Mouse (Mus musculus) adrenal gland, postnatal 14 days (tissue): ENCODE measurements around the gene Maf. TPM values are rescaled to one million over a fixed set of nuclear protein-coding genes. Genes with fewer than 3 reads are reported as not detected.

Experiments
- DNase-seq: peaks from one replicate; pipeline ENCODE4 v3.0.0; 2021; ENCODE audit warnings: mixed read lengths
- long read RNA-seq, 2 experiments: library from polyadenylated mRNA; stranded (forward); transcript quantifications; one replicate each; pipeline ENCODE4 v2.0.0; 2021
- total RNA-seq: library from RNA; stranded (reverse); gene quantifications from 2 replicates; pipeline ENCODE4 v1.2.3, GENCODE M21; 2021

The Maf gene
- total RNA-seq = 20.5 and 27.0 TPM in 2 replicates
- long read RNA-seq, experiment 1, full-length matches to known transcripts = 8 of 8 reads
- long read RNA-seq, experiment 1, partial matches to known transcripts = 0 of 8 reads
- long read RNA-seq, experiment 1, other reads (novel, unspliced or antisense) = 0 of 8 reads
- long read RNA-seq, experiment 2, full-length matches to known transcripts = 6 of 6 reads
- long read RNA-seq, experiment 2, partial matches to known transcripts = 0 of 6 reads
- long read RNA-seq, experiment 2, other reads (novel, unspliced or antisense) = 0 of 6 reads

DNA sequence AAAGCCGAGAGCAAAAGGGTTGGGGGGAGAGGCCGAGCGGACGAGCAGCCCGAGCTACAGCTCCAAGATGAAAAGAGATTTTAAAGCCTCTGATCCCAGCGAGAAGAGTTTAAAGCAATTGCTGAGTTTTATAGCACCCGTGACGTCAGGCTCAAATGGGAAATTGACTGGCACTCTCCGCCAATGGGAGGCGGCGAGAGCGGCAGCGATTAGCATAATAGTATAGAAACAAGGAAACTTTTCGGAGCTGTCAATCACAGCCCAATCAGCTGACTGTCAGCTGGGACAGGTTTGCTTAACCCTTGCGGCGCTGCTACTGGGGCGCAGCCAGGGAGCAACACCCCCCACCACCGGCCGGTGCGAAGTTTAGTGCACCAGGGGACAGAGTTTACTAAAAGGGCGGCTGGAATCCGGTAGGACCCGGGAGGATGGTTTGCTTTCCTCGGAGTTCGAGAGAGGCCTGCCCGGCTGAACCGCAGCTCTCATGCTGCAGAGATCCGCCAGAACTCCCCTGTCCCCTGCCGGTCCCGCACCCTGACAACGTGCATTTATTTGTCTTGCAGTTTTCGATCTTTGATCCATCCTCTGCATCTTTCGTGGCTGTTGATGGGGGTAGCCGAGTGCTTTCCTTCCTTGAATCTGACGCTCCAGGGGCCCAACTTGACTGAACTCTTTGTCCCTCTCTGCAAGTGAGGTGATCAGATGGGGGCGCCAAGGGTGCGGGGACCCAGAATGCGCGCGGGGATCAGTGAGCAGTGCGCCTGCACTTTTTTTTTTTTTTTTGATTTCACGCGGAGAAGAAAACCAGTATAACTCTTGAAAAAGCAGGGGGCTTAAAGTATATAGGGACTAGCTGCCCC is at the start of gene Maf:
Gene Maf, minus strand, starts transcription at position 64 of the 860 bp plus-strand sequence.
- DNase-seq = peak; percentile 92

DNA sequence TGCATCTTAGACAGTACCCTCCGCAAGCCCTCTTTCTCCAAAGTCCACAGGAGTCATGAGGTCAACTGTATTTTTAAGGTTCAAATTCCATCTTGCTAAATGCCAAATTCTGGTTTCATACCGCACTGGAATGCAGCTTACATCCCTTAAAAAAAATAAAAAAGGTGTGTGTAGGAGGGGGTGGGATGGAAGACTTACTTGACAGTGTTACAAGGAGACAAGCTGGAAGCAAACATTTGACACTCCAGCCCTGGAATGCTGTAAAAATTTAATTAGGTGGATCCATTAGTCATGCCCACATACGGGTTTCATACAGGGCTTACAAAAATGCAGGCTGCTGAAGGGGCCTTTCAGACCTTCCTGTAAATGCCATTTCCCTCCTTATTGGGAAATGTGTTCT is 49.4 kb upstream of the Maf start:
- no peak for DNase-seq

DNA sequence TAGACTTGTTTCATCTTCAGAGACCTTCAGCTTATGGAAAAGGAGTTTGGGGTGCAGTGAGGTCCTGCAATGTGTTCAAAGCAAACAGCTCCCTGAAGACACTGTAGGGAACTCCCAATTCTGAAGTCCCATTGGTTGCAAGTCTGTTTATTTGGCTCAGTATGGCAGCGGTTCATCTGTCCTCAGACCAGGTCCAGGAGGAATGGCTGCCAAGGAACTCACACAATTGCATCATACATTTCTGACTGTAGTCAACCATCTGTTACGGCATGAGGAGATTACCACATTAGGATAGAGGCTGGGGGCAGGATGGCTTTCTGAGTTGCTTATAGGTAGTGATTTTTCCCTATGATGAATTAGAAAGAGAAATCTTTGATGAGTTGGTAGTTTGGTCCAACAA is 48.4 kb upstream of the Maf start:
- DNase-seq = peak; percentile 34

DNA sequence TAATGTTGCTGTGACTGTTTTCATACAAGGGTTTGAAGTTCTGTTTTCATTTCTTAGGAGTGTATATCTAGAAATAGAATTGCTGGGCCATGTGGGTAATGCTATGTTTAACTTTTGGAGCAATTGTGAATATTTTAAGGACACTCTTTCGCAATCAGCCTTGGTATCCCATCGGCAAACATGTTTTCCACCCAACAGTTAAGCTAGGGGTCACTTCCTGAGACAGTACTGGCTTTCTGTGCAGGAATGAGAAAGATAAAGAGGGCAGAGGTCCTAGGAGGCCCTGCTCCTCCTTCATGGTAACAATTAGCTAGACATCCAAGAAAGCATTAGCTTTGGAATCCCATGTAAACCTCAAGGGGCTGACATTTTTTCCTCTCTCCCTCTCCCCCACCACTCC is 47.1 kb upstream of the Maf start:
- no peak for DNase-seq

DNA sequence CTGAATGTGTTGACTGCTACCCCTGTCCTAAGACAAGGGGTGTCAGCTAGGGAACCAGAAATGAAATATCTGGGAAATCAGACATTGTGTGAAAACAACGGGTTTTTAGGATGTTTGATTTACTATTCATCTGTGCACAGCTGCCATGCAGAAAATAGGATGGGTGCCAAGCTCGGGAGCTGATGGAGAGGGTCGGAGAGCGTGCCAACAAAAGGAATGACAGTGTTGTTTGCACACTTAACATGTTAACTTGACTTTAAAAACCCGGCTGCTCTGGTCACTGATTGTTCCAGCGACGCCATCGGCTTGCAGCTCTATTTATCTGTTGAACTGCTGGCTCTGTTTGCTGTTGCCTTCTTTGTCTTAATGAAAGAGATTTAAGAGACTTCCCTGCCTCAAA is 46.2 kb upstream of the Maf start:
- peak; percentile 42 for DNase-seq

DNA sequence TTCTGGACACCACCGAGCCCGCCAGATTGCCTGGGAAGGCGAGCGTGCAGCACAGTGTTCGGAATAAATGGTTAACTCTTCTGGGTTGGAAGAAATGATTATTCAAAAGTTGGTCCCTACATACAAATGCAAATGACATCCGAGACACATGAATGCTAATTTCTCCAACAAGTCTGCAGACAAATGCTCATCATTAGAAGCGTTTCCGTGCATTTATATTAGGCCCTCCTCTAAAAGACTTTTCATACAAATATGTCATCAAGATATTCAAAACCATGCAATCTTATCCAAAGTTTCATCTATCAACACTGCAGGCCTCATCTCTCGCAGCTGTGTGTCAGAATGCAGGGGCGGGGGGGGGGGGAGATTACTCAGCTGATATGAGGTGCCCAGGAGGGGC is 39.8 kb upstream of the Maf start:
- no peak for DNase-seq

DNA sequence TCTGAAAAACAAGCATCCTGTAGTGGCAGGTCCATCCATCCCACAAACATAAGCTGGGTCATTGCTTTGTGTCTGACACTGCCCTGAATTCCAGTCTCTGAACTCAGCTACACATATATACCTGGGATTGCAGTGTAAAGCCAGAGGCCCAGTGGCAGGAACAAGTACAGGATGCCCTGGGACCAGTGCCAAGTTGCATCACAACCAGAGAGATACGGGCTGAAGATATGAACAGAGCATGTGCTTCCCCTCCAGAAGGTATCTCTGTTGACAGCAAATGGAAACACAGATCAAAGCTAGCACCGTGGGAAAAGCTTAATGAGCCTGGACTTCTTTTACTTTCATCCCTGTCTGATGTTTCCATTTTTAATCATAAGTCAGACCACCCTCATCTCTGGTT is 38.1 kb upstream of the Maf start:
- DNase-seq = peak; percentile 30

DNA sequence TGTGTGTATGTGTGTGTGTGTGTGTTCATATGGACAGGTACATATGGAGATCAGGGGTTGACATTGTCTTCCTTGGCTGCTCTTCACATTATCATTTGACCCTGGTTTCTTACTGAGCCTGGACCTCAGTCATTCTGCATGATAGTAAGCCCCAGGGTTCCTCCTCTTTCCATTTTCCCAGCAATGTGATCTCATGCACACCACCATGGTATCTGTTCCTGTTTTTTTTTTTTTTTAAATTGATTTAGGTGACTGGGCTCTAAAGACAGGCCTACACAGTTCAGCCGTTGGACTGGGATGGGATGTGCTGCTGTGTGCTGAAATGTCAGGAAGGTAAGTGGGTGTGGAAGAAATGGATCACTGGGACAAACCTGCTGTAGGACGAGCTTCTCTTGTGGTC is 35.8 kb upstream of the Maf start:
- DNase-seq = no peak

DNA sequence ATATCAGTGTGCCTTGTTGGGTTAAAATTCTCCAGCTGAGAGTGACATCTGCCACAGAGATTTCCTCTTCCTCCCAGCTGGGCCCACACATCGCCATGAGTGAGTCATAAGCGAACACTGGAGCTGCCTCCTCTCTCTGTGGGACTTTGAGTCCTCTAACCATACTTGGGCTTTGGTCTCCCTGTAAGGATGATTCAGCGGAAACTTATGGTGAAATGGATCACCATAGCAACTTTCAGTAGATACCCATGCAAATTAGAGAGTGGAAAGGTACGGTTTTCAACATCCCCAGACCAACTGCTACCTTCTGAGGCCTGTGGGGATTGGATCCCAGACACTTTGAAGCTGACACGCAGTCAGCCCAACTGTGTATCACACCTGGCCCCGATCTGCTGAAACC is 35.1 kb upstream of the Maf start:
- no peak for DNase-seq

DNA sequence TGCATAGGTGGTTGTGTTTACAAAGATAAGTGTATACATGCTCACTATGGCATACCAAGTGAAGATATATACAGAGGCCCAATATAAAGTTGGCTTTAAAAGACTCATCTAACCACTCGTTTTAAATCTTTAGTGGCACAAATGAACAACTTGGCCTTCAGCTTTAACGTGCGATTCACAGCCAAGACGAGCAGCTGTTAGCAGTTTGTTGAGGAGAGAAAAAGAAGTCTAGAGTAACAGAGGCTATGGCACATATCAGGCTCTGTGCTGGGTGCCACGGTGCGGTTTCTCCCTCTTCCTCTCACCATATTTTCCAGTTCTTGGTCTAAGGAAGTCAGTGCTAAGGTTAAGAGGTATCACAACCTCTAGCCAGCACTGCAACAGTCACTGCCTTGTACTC is 34.4 kb upstream of the Maf start:
- no peak for DNase-seq

DNA sequence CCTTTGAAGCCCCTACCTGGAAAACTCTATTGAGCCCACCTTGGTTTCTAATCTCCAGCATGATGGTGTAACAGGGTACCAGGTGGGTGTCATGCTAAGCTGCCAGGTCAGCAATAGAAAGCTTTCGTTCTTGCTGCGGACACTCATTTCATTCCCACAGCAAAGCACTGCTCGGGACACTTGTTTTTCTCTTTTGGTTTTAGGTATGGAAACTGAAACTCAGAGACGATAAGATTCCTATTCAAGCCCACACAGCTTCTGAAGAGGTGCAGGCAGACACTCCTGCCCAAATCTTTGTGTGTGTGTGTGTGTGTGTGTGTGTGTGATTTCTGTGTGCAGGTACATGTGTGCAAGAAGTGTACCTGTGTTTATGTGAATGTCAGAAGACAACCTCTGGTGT is 32.2 kb upstream of the Maf start:
- no peak for DNase-seq

DNA sequence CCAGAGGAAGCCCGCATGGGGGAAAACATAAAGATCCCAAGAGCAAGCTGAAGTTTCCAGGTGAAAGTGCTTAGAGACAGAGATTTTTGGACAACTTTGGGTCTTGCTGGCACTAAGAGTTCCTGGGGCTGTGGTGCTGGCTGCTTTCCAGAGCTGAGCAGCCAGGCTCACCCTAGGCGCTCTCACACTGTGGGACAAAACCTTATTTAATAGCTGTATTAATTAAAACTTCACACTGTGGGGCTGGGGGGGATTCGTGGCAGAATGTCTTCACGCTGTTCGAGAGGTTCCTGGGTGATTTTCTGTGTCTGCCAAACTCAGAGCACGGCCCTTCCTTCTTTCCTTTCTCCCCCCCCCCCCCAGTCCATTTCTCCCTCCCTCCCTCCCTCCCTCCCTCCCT is 24.8 kb upstream of the Maf start:
- no peak for DNase-seq

DNA sequence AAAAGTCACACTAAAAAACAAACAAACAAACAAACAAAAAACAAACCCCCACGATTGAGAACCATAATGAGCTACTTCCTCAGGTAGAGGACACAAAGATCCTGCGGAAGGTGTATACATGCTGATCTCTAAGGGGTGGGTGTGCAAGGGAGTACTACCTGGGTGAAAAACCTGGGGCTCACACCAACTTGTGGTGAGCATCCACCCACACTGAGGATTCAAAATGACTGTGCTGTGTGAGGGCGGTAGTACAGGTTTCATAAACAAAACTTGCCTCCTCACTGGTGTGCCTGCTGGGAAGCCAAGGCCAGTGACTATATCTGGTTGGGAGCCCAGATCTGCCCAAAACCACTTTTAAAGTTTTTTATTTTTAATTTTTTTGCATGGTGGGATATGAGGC is 19.2 kb upstream of the Maf start:
- DNase-seq = no peak

DNA sequence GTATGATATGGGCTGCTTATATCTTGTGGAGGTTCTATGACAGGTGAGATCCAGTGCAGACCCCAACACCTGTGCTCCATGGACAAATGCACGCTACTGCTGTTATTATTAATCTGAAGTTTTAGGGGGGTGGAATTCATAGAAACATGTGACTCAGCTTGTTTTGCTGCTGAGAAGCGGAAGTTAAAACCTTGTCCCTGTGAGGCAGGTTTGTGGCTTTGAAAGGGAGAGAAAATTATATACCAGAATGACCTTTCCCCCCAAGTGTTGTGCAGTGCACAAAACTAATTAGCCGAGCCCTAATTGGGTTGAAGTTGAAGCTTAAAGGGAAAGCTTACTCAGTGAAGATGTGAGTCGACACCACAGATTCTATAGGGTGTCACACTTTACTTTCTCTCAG is 18.6 kb upstream of the Maf start:
- DNase-seq = no peak

DNA sequence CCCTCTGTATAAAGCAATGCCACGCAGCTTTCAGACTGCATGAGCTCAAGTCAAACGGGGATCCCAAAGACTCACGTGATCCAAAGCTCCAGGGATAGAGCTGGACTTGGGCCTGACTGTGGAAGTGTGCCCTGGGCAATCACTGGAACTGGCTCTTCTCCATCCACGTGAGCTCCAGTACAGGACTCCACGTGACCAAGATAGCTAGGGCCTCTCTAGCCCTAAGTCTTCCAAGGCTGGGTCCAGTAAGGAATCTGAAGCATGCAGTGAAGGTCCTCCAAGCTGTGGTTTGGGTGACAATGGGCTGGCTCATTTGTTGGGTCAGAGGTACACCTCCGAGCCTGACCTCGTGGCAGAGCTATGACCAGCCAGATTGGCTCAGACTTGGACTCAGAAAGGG is 11.5 kb upstream of the Maf start:
- DNase-seq = peak; percentile 73

DNA sequence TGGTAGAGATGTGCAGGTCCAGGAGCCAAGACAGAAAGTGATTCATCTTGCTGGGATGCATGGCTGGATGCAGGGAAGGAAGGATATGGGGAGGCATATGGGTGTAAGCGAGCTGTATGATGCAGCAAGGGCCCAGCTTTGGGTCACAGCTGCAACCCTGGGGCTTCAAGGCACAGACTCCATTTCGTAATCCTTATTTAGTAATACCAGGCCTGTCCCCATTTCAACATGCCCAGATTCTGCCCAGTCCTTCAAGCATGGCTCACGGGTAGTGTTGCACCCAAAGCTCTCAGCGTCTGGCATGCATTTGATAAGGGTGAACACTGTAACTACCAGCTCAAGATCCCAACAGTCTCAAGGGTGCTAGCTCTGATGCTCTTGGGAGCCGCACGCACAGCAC is 11.0 kb upstream of the Maf start:
- peak; percentile 74 for DNase-seq

DNA sequence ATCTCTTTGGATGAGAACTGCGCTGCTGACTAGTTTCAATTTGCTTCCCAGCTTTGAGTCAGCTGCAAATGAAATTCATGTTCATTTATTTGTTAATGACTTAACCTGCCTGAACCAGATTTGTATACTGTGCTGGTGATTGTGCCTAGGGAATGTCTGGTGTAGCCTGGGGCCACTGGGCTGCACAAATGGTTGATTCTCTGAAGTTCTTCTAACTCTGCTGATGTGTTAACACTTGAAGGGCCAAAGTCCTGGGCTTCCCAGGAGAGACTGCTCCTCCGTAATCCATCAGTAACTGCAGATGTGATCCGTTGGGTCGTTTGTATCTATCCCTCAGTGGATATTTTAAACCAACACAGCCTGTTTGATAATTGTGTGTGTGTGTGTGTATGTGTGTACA is 7.7 kb upstream of the Maf start:
- DNase-seq = no peak

DNA sequence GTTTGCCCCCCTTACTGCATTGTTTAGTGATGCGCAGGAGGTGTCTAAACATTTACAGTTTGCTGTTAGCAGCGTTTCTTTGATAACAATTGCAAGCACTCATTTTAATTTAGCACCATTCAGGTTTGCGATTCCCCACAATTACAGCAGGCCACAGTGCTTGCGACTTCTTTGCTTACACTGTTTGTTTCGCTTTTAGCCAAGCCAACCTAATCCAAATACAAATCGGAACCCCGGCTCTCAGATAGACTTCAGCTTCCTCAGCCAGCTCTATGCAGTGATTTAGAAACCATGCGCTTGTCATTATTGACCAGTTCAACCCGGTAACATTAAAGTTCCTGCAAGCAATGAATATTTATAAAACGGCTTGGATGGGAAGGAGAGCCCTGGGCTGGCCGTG is 3.5 kb upstream of the Maf start:
- DNase-seq = no peak

DNA sequence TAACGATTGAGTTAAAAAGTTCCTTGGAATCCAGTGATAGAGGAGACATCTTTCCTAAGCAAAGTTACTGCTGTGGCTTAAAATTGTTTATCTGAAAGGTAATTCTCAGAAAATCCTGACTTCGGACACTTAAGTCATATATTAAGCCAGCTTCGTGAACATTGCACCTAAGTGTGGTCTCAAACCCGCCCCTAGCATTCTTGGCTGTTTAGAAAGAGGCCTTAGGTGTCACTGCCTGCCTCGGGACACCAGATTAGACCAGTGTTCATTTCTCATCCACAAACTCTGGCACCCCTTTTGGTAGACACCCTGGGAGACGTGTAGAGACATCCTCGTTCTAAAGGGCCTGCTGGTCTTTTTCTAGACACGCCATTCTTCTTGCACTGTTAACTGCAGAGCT is 2.3 kb upstream of the Maf start:
- no peak for DNase-seq

DNA sequence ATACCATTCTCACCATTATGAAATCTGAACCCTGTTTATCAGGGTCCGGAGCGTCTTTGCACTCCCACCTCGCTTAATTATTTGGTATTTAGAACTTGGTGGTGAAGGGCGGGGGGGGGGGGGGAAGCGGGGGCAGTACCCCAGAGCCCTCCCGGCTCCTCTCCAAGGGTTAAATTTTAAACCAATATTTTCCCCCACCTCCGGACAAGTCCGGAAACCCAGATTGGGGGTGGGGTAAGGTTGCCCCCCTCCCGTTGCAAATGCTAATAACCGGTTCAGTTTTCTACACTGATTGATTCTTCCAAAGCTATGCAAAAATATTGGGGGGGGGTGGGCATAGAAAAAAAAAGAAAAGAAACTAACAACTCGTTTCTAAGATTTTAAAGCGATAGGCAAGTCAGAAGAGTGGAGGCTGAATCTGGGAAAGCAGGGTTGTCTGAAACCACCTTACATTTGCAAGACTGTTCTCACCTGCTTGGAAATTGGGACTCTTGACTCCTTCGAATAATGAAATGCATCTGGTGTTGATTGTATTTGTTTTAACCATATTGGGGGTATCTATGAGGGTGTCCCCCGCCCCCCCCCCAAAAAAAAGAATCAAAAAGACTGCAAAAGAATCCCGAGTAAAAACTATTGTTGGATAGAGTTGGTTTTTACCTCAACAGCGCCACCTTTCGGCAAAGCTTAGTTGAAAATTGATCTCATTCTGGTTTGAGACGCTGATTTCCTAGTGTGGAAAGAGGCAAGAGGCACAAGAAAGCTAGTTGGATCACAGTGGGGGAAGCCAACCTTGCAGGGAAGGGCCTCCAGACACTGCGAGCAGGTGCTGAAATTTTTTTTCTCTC is 1.6 kb upstream of the Maf start:
- DNase-seq = peak; percentile 85

DNA sequence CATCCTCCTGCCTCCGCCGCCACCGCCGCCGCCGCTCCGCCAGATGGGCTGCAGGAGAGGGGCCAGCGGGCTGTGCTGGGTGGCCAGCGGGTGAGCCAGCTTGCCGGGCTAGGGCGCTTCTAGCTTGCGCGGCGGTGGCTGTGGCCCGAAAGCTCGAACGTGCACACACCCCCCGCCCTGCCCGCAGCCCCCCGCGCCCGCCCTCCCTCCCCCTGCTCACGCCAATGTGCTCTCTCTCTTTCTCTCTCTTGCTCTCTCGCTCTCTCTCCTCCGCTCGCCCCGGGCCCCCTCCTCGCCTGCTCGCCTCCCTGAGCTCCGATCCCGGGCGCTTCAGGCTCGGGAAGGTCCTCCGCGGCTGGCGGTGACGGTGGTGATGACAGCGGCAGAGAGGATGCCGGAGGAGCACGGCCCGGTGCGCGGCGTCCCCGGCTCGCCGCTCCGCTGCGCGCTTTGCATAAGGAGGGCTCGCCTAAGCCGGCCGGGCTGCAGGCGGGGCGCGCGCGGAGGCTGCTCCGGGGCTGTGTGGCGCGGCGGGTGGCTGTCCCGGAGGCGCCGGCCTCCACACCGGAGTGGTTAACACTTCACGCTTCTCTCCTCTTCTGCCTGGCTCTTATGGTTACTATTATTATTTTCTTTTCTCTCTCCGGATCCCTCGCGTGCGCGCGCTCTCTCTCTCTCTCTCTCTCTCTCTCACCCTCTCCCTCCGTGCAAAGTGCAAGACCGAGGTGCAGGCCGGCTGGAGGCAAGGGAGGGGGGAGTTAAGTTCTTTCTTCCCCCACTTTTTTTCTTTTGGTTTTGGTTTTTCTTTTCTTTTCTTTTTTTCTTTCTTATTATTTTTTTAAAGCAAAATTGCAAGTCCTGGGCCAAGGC is 498 bp downstream of the Maf start:
- peak; percentile 87 for DNase-seq

DNA sequence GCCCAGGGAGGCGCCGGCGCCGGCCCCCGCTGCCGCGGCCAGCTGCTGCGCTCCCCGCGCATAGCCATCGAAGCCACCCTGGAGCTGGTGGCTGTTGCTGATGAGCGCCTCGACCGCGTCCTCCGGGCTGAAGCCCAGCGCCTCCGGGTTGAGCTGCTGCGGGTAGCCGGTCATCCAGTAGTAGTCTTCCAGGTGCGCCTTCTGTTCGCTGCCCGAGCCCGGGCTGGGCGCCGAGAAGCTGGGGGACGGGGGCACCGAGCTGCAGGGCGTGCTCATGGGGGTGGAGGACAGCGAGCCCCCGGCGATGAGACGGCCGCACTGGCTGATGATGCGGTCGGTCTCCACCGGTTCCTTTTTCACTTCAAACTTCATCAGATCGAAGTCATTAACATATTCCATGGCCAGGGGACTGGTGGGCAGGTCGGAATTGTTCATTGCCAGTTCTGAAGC is 1.2 kb downstream of the Maf start:
- DNase-seq = peak; percentile 52
